Mouse (Mus musculus): ENCODE measurements around the gene Il2rg. TPM values are rescaled to one million over a fixed set of nuclear protein-coding genes. Genes with fewer than 3 reads are reported as not detected.

Gene Il2rg
- total RNA-seq, 2 experiments from 2014 or later: 8.2 to 10.0 TPM

- intact Hi-C loops (cut with DNase I): no loop called here
- DNase-seq (ENCODE audit: low spot score): no peak
Measured at GRCm38 (mm10) chrX:101268755-101269124, 685 bp upstream of the Il2rg start, which contains the start of gene Gm20489. Gene Gm20489, minus strand, starts transcription at chrX:101269023.

- no peak for DNase-seq (ENCODE audit: low spot score)
- intact Hi-C loops (cut with DNase I): no loop called here
Measured at GRCm38 (mm10) chrX:101266631-101267030, 1.4 kb downstream of the Il2rg start.

- DNase-seq (ENCODE audit: low spot score): no peak
- intact Hi-C loops (cut with DNase I): no loop called here
Measured at GRCm38 (mm10) chrX:101263892-101264291, 4.2 kb downstream of the Il2rg start, which contains the start of gene Gm614. Gene Gm614, minus strand, starts transcription at chrX:101263992.

GRCm38 (mm10) chrX:101260441-101261325 is 7.4 kb downstream of the Il2rg start:
- DNase-seq (ENCODE audit: low spot score): no peak
- intact Hi-C loops (cut with DNase I): no loop called here

- DNase-seq (ENCODE audit: low spot score): no peak
- intact Hi-C loops (cut with DNase I): no loop called here
Measured at GRCm38 (mm10) chrX:101256603-101257002, 11.5 kb downstream of the Il2rg start.

GRCm38 (mm10) chrX:101254740-101255139 is 13.3 kb downstream of the Il2rg start:
- intact Hi-C loops (cut with DNase I): loop anchor here (2.0 kb wide), 2 partner anchors 18 to 32 kb away; partner anchors contain the start of gene Snx12
- no peak for DNase-seq (ENCODE audit: low spot score)

GRCm38 (mm10) chrX:101253952-101254729 is 13.9 kb downstream of the Il2rg start, which contains the start of gene Foxo4:
Gene Foxo4, plus strand, starts transcription at chrX:101254528.
- peak; percentile 82 for DNase-seq (ENCODE audit: low spot score)
- intact Hi-C loops (cut with DNase I): loop anchor here (2.0 kb wide), 2 partner anchors 19 to 31 kb away; partner anchors contain the start of gene Snx12

- no peak for DNase-seq (ENCODE audit: low spot score)
- intact Hi-C loops (cut with DNase I): no loop called here
Measured at GRCm38 (mm10) chrX:101245011-101245410, 23.0 kb downstream of the Il2rg start.

- no peak for DNase-seq (ENCODE audit: low spot score)
- intact Hi-C loops (cut with DNase I): loop anchor here (2.0 to 10.0 kb wide), 3 partner anchors 32 to 112 kb away; partner anchors contain the start of genes Foxo4 and Med12
Measured at GRCm38 (mm10) chrX:101222796-101223162, 45.3 kb downstream of the Il2rg start.

GRCm38 (mm10) chrX:101221834-101222795 is 45.9 kb downstream of the Il2rg start, which contains the start of gene Snx12:
Gene Snx12, minus strand, starts transcription at chrX:101222563.
- intact Hi-C loops (cut with DNase I): loop anchor here (2.0 to 10.0 kb wide), 3 partner anchors 33 to 113 kb away; partner anchors contain the start of genes Foxo4 and Med12
- peak; percentile 82 for DNase-seq (ENCODE audit: low spot score)

Other genes starting within 250 kb of the Il2rg start
- gene Tex11, start 208.6 kb downstream of the Il2rg start, total RNA-seq (2021): under 1 TPM; 0.14 to 0.16 TPM
- under 1 TPM in 1 of 2 experiments, not detected in 1; 0.29 TPM for gene Slc7a3, start 182.2 kb downstream of the Il2rg start, total RNA-seq (2021)
- 10 to 100 TPM; 34.9 to 35.5 TPM for gene Snx12, start 45.7 kb downstream of the Il2rg start, total RNA-seq (2021)
- gene Foxo4, start 13.7 kb downstream of the Il2rg start, total RNA-seq (2021): 10 to 100 TPM; 48.5 to 53.7 TPM
- not detected for gene Gm614, start 4.3 kb downstream of the Il2rg start, total RNA-seq (2021)
- gene Gm20489, start 768 bp upstream of the Il2rg start, total RNA-seq (2021): not detected
- gene Med12, start 5.8 kb upstream of the Il2rg start, total RNA-seq (2021): 10 to 100 TPM; 20.1 to 22.6 TPM
- under 1 TPM; 0.59 to 0.91 TPM for gene Nlgn3, start 30.9 kb upstream of the Il2rg start, total RNA-seq (2021)
- gene Gjb1, start 108.1 kb upstream of the Il2rg start, total RNA-seq (2021): not detected
- gene Zmym3, start 152.6 kb upstream of the Il2rg start, total RNA-seq (2021): 10 to 100 TPM; 12.9 to 18.9 TPM
- gene Nono, start 161.1 kb upstream of the Il2rg start, total RNA-seq (2021): 10 to 100 TPM; 69.3 to 75.5 TPM
- 100 to 1,000 TPM; 226 to 255 TPM for gene Itgb1bp2, start 180.8 kb upstream of the Il2rg start, total RNA-seq (2021)

Measured in heart, postnatal 25 days (tissue).